8 mouse cellular contexts compared by ENCODE assay signal in the genomic region with DNA sequence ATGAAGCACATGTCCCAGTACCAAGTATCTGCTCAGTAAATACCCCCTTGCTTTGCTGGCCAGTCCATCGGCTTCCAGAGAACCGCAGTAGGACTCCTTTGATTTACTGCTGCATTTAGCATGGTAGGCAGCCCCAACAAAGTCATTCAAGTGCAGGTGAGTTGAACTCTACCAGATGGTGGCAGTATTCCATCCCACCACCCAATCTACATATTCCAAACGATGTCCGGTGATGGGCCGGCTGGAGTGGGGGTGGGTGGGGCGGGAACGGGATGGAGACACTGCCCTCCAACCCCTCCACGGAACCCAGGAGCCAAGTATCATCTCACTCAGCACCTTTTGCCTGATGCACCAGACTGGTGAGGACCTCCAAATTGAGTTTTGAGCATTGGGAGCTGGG. TPM values are rescaled to one million over a fixed set of nuclear protein-coding genes. Genes with fewer than 3 reads are reported as not detected.
DNase-seq lines count a peak whose midpoint lies in the region; ATAC-seq and TF ChIP-seq lines count a peak whose summit lies in the region.

No protein-coding gene starts in this region.

- DNase-seq in cerebellum, postnatal 10 days = peak; percentile 53 to 63
- no peak for DNase-seq in cerebellum, postnatal 36 days
- DNase-seq in forebrain, postnatal 0 days = no peak
- DNase-seq in gastrocnemius, postnatal 25 days = no peak
- DNase-seq in right cerebral cortex, postnatal 10 days (ENCODE audit: low spot score in 2 of 2) = no peak
- DNase-seq in left cerebral cortex, postnatal 4 days = no peak

- peaks cover 16% of the 10 kb centered on the region for H3K36me3 ChIP-seq in E14TG2a.4 (ENCODE audit: insufficient read depth, low read length)
- no peaks in the 10 kb centered on the region for H3K36me3 ChIP-seq in forebrain, postnatal 0 days (ENCODE audit: insufficient read depth)
- no peaks in the 10 kb centered on the region for H3K36me3 ChIP-seq in liver, embryonic 16.5 days (ENCODE audit: control insufficient read depth, insufficient read depth)

- no peak overlapping the region for H3K9ac ChIP-seq in forebrain, postnatal 0 days
- no peak overlapping the region for H3K9ac ChIP-seq in liver, embryonic 16.5 days (ENCODE audit: low read depth, low read length)

- 0 out of 2 replicates have a peak, but pooled peaks cover 6% of the 10 kb centered on the region for H3K27me3 ChIP-seq in E14TG2a.4 (ENCODE audit: insufficient read depth, low read length)
- 0 out of 2 replicates have a peak, but pooled peaks cover 9% of the 10 kb centered on the region for H3K27me3 ChIP-seq in forebrain, postnatal 0 days (ENCODE audit: insufficient read depth, low read length)
- peaks cover 44% of the 10 kb centered on the region for H3K27me3 ChIP-seq in liver, embryonic 16.5 days (ENCODE audit: control insufficient read depth, insufficient read depth, low read depth, low read length)

- H3K9me3 ChIP-seq in E14TG2a.4 (ENCODE audit: low read length) = no peaks in the 10 kb centered on the region
- H3K9me3 ChIP-seq in forebrain, postnatal 0 days (ENCODE audit: low read length) = no peaks in the 10 kb centered on the region
- no peaks in the 10 kb centered on the region for H3K9me3 ChIP-seq in liver, embryonic 16.5 days (replicated peaks; ENCODE audit: control insufficient read depth, low read length)

- H3K4me2 ChIP-seq in forebrain, postnatal 0 days (ENCODE audit: low read depth) = peak overlapping the region; percentile 37; the same call in 1 of the 2 replicates
- peak overlapping the region; percentile 32; the same call in 1 of the 2 replicates for H3K4me2 ChIP-seq in liver, embryonic 16.5 days (ENCODE audit: low read depth, low read length)

- 0 out of 2 replicates have a peak, but pooled peaks have one; percentile 13 for TF ChIP-seq CTCF in E14TG2a.4 (conservative IDR thresholded peaks at IDR 0.05; ENCODE audit: low read length)
- peak; percentile 46 for TF ChIP-seq CTCF in forebrain, postnatal 0 days (IDR thresholded peaks at IDR 0.05; ENCODE audit: low read depth)

- ATAC-seq in forebrain, postnatal 0 days = no peak
- ATAC-seq in liver, embryonic 16.5 days (ENCODE audit: low read depth) = no peak

- H3K27ac ChIP-seq in forebrain, postnatal 0 days (ENCODE audit: low read depth, low read length) = no peak overlapping the region
- H3K27ac ChIP-seq in liver, embryonic 16.5 days (ENCODE audit: low read length) = no peak overlapping the region

- peaks cover 85% of the 10 kb centered on the region for H3K4me1 ChIP-seq in E14TG2a.4 (replicated peaks; ENCODE audit: low read depth, low read length)
- peaks cover 6% of the 10 kb centered on the region; the same call in 1 of the 2 replicates for H3K4me1 ChIP-seq in forebrain, postnatal 0 days (ENCODE audit: insufficient read depth)
- peaks cover 34% of the 10 kb centered on the region for H3K4me1 ChIP-seq in liver, embryonic 16.5 days (ENCODE audit: control insufficient read depth, low read depth, low read length)

- H3K4me3 ChIP-seq in E14TG2a.4 (replicated peaks; ENCODE audit: low read length) = peak overlapping the region; percentile 93
- H3K4me3 ChIP-seq in forebrain, postnatal 0 days (ENCODE audit: low read depth, low read length) = peak overlapping the region; percentile 21
- H3K4me3 ChIP-seq in liver, embryonic 16.5 days (ENCODE audit: low read depth, low read length) = no peak overlapping the region

- intact Hi-C loops in left cerebral cortex, postnatal 4 days (cut with DNase I) = no loop called here

- 9% methylated on average over 8 of the region's 8 CpGs for WGBS in forebrain, postnatal 0 days
- WGBS in liver, embryonic 16.5 days (ENCODE audit: insufficient replicate concordance) = 8% methylated on average over 8 of the region's 8 CpGs

RNA-seq across cellular contexts. Expression of a gene that starts 1.8 kb away (rescaled TPM):
- 27.5 and 39.7 TPM in 2 replicates for total RNA-seq in forebrain, postnatal 0 days (2014; rRNA removed)
- 31.7 and 34.2 TPM in 2 replicates for polyA plus RNA-seq in forebrain, postnatal 0 days (2015; fragmentation: Nextera tagmentation; extraction: Ambion mirVana)
- polyA plus RNA-seq in liver, embryonic 16.5 days (2015; fragmentation: Nextera tagmentation; extraction: Ambion mirVana) = 63.1 and 68.1 TPM in 2 replicates
- 1 to 10 TPM; 1.3 to 2.1 TPM for total RNA-seq in gastrocnemius, postnatal 25 days (2021)
- total RNA-seq in left cerebral cortex, postnatal 4 days (2021) = 10 to 100 TPM; 22.0 to 26.1 TPM

RNA-seq across cellular contexts. Expression of a gene that starts 16.9 kb away (rescaled TPM):
- total RNA-seq in forebrain, postnatal 0 days (2014; rRNA removed) = 81.9 and 99.1 TPM in 2 replicates
- 24.7 and 28.1 TPM in 2 replicates for polyA plus RNA-seq in forebrain, postnatal 0 days (2015; fragmentation: Nextera tagmentation; extraction: Ambion mirVana)
- polyA plus RNA-seq in liver, embryonic 16.5 days (2015; fragmentation: Nextera tagmentation; extraction: Ambion mirVana) = 0.14 and 0.30 TPM in 2 replicates
- under 1 TPM; 0.08 to 0.61 TPM for total RNA-seq in gastrocnemius, postnatal 25 days (2021)
- total RNA-seq in left cerebral cortex, postnatal 4 days (2021) = 100 to 1,000 TPM; 101 to 102 TPM

RNA-seq across cellular contexts. Expression of a gene that starts 48.6 kb away (rescaled TPM):
- total RNA-seq in forebrain, postnatal 0 days (2014; rRNA removed) = 89.7 and 90.1 TPM in 2 replicates
- 93.6 and 107 TPM in 2 replicates for polyA plus RNA-seq in forebrain, postnatal 0 days (2015; fragmentation: Nextera tagmentation; extraction: Ambion mirVana)
- 4.0 and 4.5 TPM in 2 replicates for polyA plus RNA-seq in liver, embryonic 16.5 days (2015; fragmentation: Nextera tagmentation; extraction: Ambion mirVana)
- 1 to 10 TPM; 4.6 to 5.9 TPM for total RNA-seq in gastrocnemius, postnatal 25 days (2021)
- 100 to 1,000 TPM; 134 to 148 TPM for total RNA-seq in left cerebral cortex, postnatal 4 days (2021)

RNA-seq across cellular contexts. Expression of a gene that starts 52.0 kb away (rescaled TPM):
- total RNA-seq in forebrain, postnatal 0 days (2014; rRNA removed) = not detected in 2 replicates
- not detected in 2 replicates for polyA plus RNA-seq in forebrain, postnatal 0 days (2015; fragmentation: Nextera tagmentation; extraction: Ambion mirVana)
- not detected in 2 replicates for polyA plus RNA-seq in liver, embryonic 16.5 days (2015; fragmentation: Nextera tagmentation; extraction: Ambion mirVana)
- 1 to 10 TPM in 1 of 2 experiments, not detected in 1; 1.6 TPM for total RNA-seq in gastrocnemius, postnatal 25 days (2021)
- not detected for total RNA-seq in left cerebral cortex, postnatal 4 days (2021)

RNA-seq across cellular contexts. Expression of a gene that starts 52.1 kb away (rescaled TPM):
- not detected in 2 replicates for total RNA-seq in forebrain, postnatal 0 days (2014; rRNA removed)
- 0.06 TPM in 1 of 2 replicates, not detected in the other for polyA plus RNA-seq in forebrain, postnatal 0 days (2015; fragmentation: Nextera tagmentation; extraction: Ambion mirVana)
- polyA plus RNA-seq in liver, embryonic 16.5 days (2015; fragmentation: Nextera tagmentation; extraction: Ambion mirVana) = not detected in 2 replicates
- total RNA-seq in gastrocnemius, postnatal 25 days (2021) = not detected
- not detected for total RNA-seq in left cerebral cortex, postnatal 4 days (2021)

Comparison
In these comparisons a context has a peak if more than half of its experiments do, and no peak if none do; other contexts are left out.
1. DNase-seq: peak in cerebellum, postnatal 10 days (2 of 2); none in cerebellum, postnatal 36 days (0 of 2), forebrain, postnatal 0 days (single experiment), gastrocnemius, postnatal 25 days (single experiment), right cerebral cortex, postnatal 10 days (0 of 2) and left cerebral cortex, postnatal 4 days (single experiment).
2. RNA of a gene that starts 16.9 kb away (total RNA-seq): 101 to 102 TPM in left cerebral cortex, postnatal 4 days and 81.9 to 99.1 TPM in forebrain, postnatal 0 days; 0.08 to 0.61 TPM in gastrocnemius, postnatal 25 days; every median in the first group is over 10 times any median in the second.
3. RNA of a gene that starts 48.6 kb away (total RNA-seq): 134 to 148 TPM in left cerebral cortex, postnatal 4 days and 89.7 to 90.1 TPM in forebrain, postnatal 0 days; 4.6 to 5.9 TPM in gastrocnemius, postnatal 25 days; every median in the first group is over 10 times any median in the second.